Mouse (Mus musculus) CH12.LX (cell line): ENCODE results near the gene Gm20517. TPM values are rescaled to one million over a fixed set of nuclear protein-coding genes. Genes with fewer than 3 reads are reported as not detected.

Source experiments
- DNase-seq: peaks from one replicate; pipeline ENCODE4 v3.0.0-alpha.2; 2013; ENCODE audit errors: extremely low read depth
- H3K27ac ChIP-seq: 2 replicates; pipeline ENCODE4 v1.5.1; 2012; ENCODE audit warnings: low read depth, mild to moderate bottlenecking, control low read depth, moderate library complexity; ENCODE audit not compliant: insufficient read depth
- H3K27me3 ChIP-seq: replicated peaks from 2 replicates; pipeline ENCODE3; 2012; ENCODE audit warnings: inconsistent platforms
- H3K36me3 ChIP-seq, 2 experiments: replicated peaks in 1 of 2; 2 replicates each; pipeline versions ENCODE3 to v1.6.1; 2012; ENCODE audit warnings: inconsistent platforms in 1 of 2, low read length in 1 of 2, mild to moderate bottlenecking in 1 of 2, mixed read lengths in 1 of 2, moderate library complexity in 1 of 2; ENCODE audit not compliant: control insufficient read depth in 1 of 2, insufficient read depth in 1 of 2
- H3K4me1 ChIP-seq, 2 experiments: 2 replicates each; pipeline ENCODE4 v1.6.1; 2012; ENCODE audit warnings: inconsistent platforms in 1 of 2, moderate library complexity in 1 of 2; ENCODE audit not compliant: insufficient read depth in 2 of 2, control insufficient read depth in 1 of 2
- H3K4me2 ChIP-seq: 2 replicates; pipeline ENCODE4 v1.6.1; 2012; ENCODE audit warnings: low read depth, mild to moderate bottlenecking, control low read depth; ENCODE audit not compliant: poor library complexity, insufficient read depth, severe bottlenecking
- H3K4me3 ChIP-seq, 3 experiments: fragments of 150-350 bp in 1 of 3; sonication (generic) in 1 of 3; replicated peaks in 1 of 3; 2 replicates each; pipeline versions ENCODE3 to v1.5.1; 2011 to 2012; ENCODE audit warnings: low read depth in 2 of 3, low read length in 2 of 3, mild to moderate bottlenecking in 2 of 3, moderate library complexity in 2 of 3, control low read depth in 1 of 3, improper control_type of control experiment in 1 of 3, inconsistent platforms in 1 of 3, mixed read lengths in 1 of 3; ENCODE audit not compliant: poor library complexity in 1 of 3
- H3K79me2 ChIP-seq: replicated peaks from 2 replicates; pipeline ENCODE4 v1.6.1; 2012; ENCODE audit warnings: mild to moderate bottlenecking, moderate library complexity; ENCODE audit not compliant: control insufficient read depth, poor library complexity, insufficient read depth, severe bottlenecking; ENCODE audit errors: extremely low read depth
- H3K9ac ChIP-seq: 2 replicates; pipeline ENCODE4 v1.6.1; 2012; ENCODE audit warnings: low read depth, mild to moderate bottlenecking, control low read depth, moderate library complexity; ENCODE audit not compliant: insufficient read depth
- H3K9me3 ChIP-seq: replicated peaks from 2 replicates; pipeline ENCODE3; 2012; ENCODE audit warnings: low read length, inconsistent platforms, mixed read lengths
- CTCF ChIP-seq, 2 experiments: IDR thresholded peaks in 1 of 2; conservative IDR thresholded peaks in 1 of 2; 2 replicates each; pipeline ENCODE4 v1.5.1; 2011 to 2012; ENCODE audit warnings: low read depth in 2 of 2, low read length in 2 of 2, improper control_type of control experiment in 1 of 2, inconsistent platforms in 1 of 2, mild to moderate bottlenecking in 1 of 2, moderate library complexity in 1 of 2
- ELF1 ChIP-seq: IDR thresholded peaks from 2 replicates; pipeline ENCODE4 v1.6.1; 2014; ENCODE audit warnings: low read depth, mild to moderate bottlenecking, inconsistent platforms, low read length, improper control_type of control experiment
- POLR2A ChIP-seq: IDR thresholded peaks from 2 replicates; pipeline ENCODE4 v1.6.1; 2011; ENCODE audit warnings: low read depth, mild to moderate bottlenecking, improper control_type of control experiment, low read length
- dilution Hi-C: fragments of 300-500 bp; cut with MboI; formaldehyde crosslinking; loops from 2 replicates; pipeline ENCODE4 v1.14.3; 2020; ENCODE audit warnings: low sequenced_read_pairs; ENCODE audit not compliant: extremely low pct_unique_long_range_greater_than_20kb, extremely low pct_ligation_motif_present
- in situ Hi-C: fragments of 300-500 bp; cut with MboI; formaldehyde crosslinking; loops from 3 replicates; pipeline ENCODE4 v1.14.3; 2019; ENCODE audit warnings: low sequenced_read_pairs, low pct_ligation_motif_present, low pct_unique_long_range_greater_than_20kb, mixed read lengths
- polyA plus RNA-seq: library from polyadenylated mRNA; unstranded; fragments of >175 nt; gene quantifications from 2 replicates; pipeline ENCODE4 v1.2.1, GENCODE M21; 2012; ENCODE audit warnings: low read depth; ENCODE audit not compliant: insufficient read length
- total RNA-seq, 2 experiments: library from RNA; depleted of rRNA; stranded (reverse); fragments of 300-350 nt in 1 of 2; fragments of >200 nt in 1 of 2; gene quantifications; 2 replicates each; pipeline ENCODE4 v1.2.3; 2012 to 2014

Gm20517 gene
- total and polyA plus RNA-seq, 3 experiments, result 1.1 to 1.8 (median 1.8) TPM

- no peak overlapping the region for H3K4me3 ChIP-seq
- H3K4me2 ChIP-seq, result no peak overlapping the region
- no peak overlapping the region for H3K27ac ChIP-seq
- in situ Hi-C loops, result no loop called here
- H3K27me3 ChIP-seq, result peaks cover 41% of the 10 kb centered on the region
- H3K9ac ChIP-seq, result no peak overlapping the region
- no peak for DNase-seq
- no peaks in the 10 kb centered on the region for H3K4me1 ChIP-seq
- H3K79me2 ChIP-seq, result no peaks in the 10 kb centered on the region
- dilution Hi-C loops, result no loop called here
- TF ChIP-seq POLR2A (no peak), CTCF (conservative IDR thresholded peaks at IDR 0.05 in 1 of 2, IDR thresholded peaks at IDR 0.05 in 1 of 2; ENCODE audit: low read depth in 2 of 2, low read length in 2 of 2) (peak in 1 of 2 experiments; percentile 27; a peak in 2 of 4 replicates), ELF1 (no peak)
- no peaks in the 10 kb centered on the region for H3K9me3 ChIP-seq
- no peaks in the 10 kb centered on the region for H3K36me3 ChIP-seq
Observed at GRCm38 (mm10) chr17:47730633-47731575, 119.5 kb downstream of the Gm20517 start.

Other genes starting within 250 kb of the Gm20517 start
- 86.8 and 90.3 TPM in 2 replicates for gene Mrps10, start 242.7 kb upstream of the Gm20517 start, total RNA-seq (2012; rRNA removed)
- 57.7 and 58.6 TPM in 2 replicates for gene Mrps10, start 242.7 kb upstream of the Gm20517 start, total RNA-seq (2014; rRNA removed)
- 114 and 124 TPM in 2 replicates for gene Mrps10, start 242.7 kb upstream of the Gm20517 start, polyA plus RNA-seq
- gene Guca1b, start 226.2 kb upstream of the Gm20517 start, total RNA-seq (2012; rRNA removed), result 0.59 and 0.92 TPM in 2 replicates
- 0.46 and 0.62 TPM in 2 replicates for gene Guca1b, start 226.2 kb upstream of the Gm20517 start, total RNA-seq (2014; rRNA removed)
- 1.6 and 1.7 TPM in 2 replicates for gene Guca1b, start 226.2 kb upstream of the Gm20517 start, polyA plus RNA-seq
- 1.8 and 5.2 TPM in 2 replicates for gene Guca1a, start 211.0 kb upstream of the Gm20517 start, total RNA-seq (2012; rRNA removed)
- 2.4 and 3.2 TPM in 2 replicates for gene Guca1a, start 211.0 kb upstream of the Gm20517 start, total RNA-seq (2014; rRNA removed)
- 2.1 TPM in 2 replicates for gene Guca1a, start 211.0 kb upstream of the Gm20517 start, polyA plus RNA-seq
- not detected in 2 replicates for gene AI661453, start 175.0 kb upstream of the Gm20517 start, total RNA-seq (2012; rRNA removed)
- not detected in 2 replicates for gene AI661453, start 175.0 kb upstream of the Gm20517 start, total RNA-seq (2014; rRNA removed)
- not detected in 2 replicates for gene AI661453, start 175.0 kb upstream of the Gm20517 start, polyA plus RNA-seq
- gene 1700001C19Rik, start 174.2 kb upstream of the Gm20517 start, total RNA-seq (2012; rRNA removed), result 0.25 TPM in 1 of 2 replicates, not detected in the other
- not detected in 2 replicates for gene 1700001C19Rik, start 174.2 kb upstream of the Gm20517 start, total RNA-seq (2014; rRNA removed)
- not detected in 2 replicates for gene 1700001C19Rik, start 174.2 kb upstream of the Gm20517 start, polyA plus RNA-seq
- 15.4 and 16.9 TPM in 2 replicates for gene Taf8, start 109.3 kb upstream of the Gm20517 start, total RNA-seq (2012; rRNA removed)
- gene Taf8, start 109.3 kb upstream of the Gm20517 start, total RNA-seq (2014; rRNA removed), result 13.8 and 18.0 TPM in 2 replicates
- gene Taf8, start 109.3 kb upstream of the Gm20517 start, polyA plus RNA-seq, result 16.5 and 17.0 TPM in 2 replicates
- 48.2 and 48.7 TPM in 2 replicates for gene Ccnd3, start 106.5 kb upstream of the Gm20517 start, total RNA-seq (2012; rRNA removed)
- 30.1 and 30.6 TPM in 2 replicates for gene Ccnd3, start 106.5 kb upstream of the Gm20517 start, total RNA-seq (2014; rRNA removed)
- gene Ccnd3, start 106.5 kb upstream of the Gm20517 start, polyA plus RNA-seq, result 102 and 121 TPM in 2 replicates
- 28.0 and 40.1 TPM in 2 replicates for gene Bysl, start 97 bp upstream of the Gm20517 start, total RNA-seq (2012; rRNA removed)
- gene Bysl, start 97 bp upstream of the Gm20517 start, total RNA-seq (2014; rRNA removed), result 24.0 and 24.4 TPM in 2 replicates
- gene Bysl, start 97 bp upstream of the Gm20517 start, polyA plus RNA-seq, result 57.4 and 60.5 TPM in 2 replicates
- 30.5 and 31.0 TPM in 2 replicates for gene Med20, start within 50 bp of the Gm20517 start, total RNA-seq (2012; rRNA removed)
- 42.5 and 43.5 TPM in 2 replicates for gene Med20, start within 50 bp of the Gm20517 start, total RNA-seq (2014; rRNA removed)
- gene Med20, start within 50 bp of the Gm20517 start, polyA plus RNA-seq, result 31.1 and 31.2 TPM in 2 replicates
- gene Usp49, start 19.1 kb downstream of the Gm20517 start, total RNA-seq (2012; rRNA removed), result 2.6 and 3.4 TPM in 2 replicates
- gene Usp49, start 19.1 kb downstream of the Gm20517 start, total RNA-seq (2014; rRNA removed), result 2.6 and 2.7 TPM in 2 replicates
- 3.7 and 4.3 TPM in 2 replicates for gene Usp49, start 19.1 kb downstream of the Gm20517 start, polyA plus RNA-seq
- gene Tomm6, start 76.8 kb downstream of the Gm20517 start, total RNA-seq (2012; rRNA removed), result 46.1 and 46.3 TPM in 2 replicates
- 18.1 and 26.4 TPM in 2 replicates for gene Tomm6, start 76.8 kb downstream of the Gm20517 start, total RNA-seq (2014; rRNA removed)
- gene Tomm6, start 76.8 kb downstream of the Gm20517 start, polyA plus RNA-seq, result 349 and 424 TPM in 2 replicates
- 1.6 and 2.9 TPM in 2 replicates for gene Frs3, start 77.4 kb downstream of the Gm20517 start, total RNA-seq (2012; rRNA removed)
- 0.19 and 0.54 TPM in 2 replicates for gene Frs3, start 77.4 kb downstream of the Gm20517 start, total RNA-seq (2014; rRNA removed)
- gene Frs3, start 77.4 kb downstream of the Gm20517 start, polyA plus RNA-seq, result 0.67 and 0.76 TPM in 2 replicates
- 0.25 and 0.59 TPM in 2 replicates for gene Gm21981, start 82.9 kb downstream of the Gm20517 start, total RNA-seq (2012; rRNA removed)
- gene Gm21981, start 82.9 kb downstream of the Gm20517 start, total RNA-seq (2014; rRNA removed), result 0.11 and 0.12 TPM in 2 replicates
- gene Gm21981, start 82.9 kb downstream of the Gm20517 start, polyA plus RNA-seq, result 0.15 TPM in 1 of 2 replicates, not detected in the other
- gene Prickle4, start 83.1 kb downstream of the Gm20517 start, total RNA-seq (2012; rRNA removed), result 0.21 and 0.30 TPM in 2 replicates
- gene Prickle4, start 83.1 kb downstream of the Gm20517 start, total RNA-seq (2014; rRNA removed), result not detected in 2 replicates
- gene Prickle4, start 83.1 kb downstream of the Gm20517 start, polyA plus RNA-seq, result 0.29 and 0.55 TPM in 2 replicates
- not detected in 2 replicates for gene Pgc, start 115.3 kb downstream of the Gm20517 start, total RNA-seq (2012; rRNA removed)
- not detected in 2 replicates for gene Pgc, start 115.3 kb downstream of the Gm20517 start, total RNA-seq (2014; rRNA removed)
- gene Pgc, start 115.3 kb downstream of the Gm20517 start, polyA plus RNA-seq, result not detected in 2 replicates
- gene Tfeb, start 125.4 kb downstream of the Gm20517 start, total RNA-seq (2012; rRNA removed), result 49.3 and 57.3 TPM in 2 replicates
- 26.9 and 29.1 TPM in 2 replicates for gene Tfeb, start 125.4 kb downstream of the Gm20517 start, total RNA-seq (2014; rRNA removed)
- gene Tfeb, start 125.4 kb downstream of the Gm20517 start, polyA plus RNA-seq, result 39.9 and 41.3 TPM in 2 replicates
- gene Mdfi, start 223.1 kb downstream of the Gm20517 start, total RNA-seq (2012; rRNA removed), result 0.08 and 0.30 TPM in 2 replicates
- gene Mdfi, start 223.1 kb downstream of the Gm20517 start, total RNA-seq (2014; rRNA removed), result 0.35 TPM in 1 of 2 replicates, not detected in the other
- gene Mdfi, start 223.1 kb downstream of the Gm20517 start, polyA plus RNA-seq, result 0.19 TPM in 1 of 2 replicates, not detected in the other